Mouse (Mus musculus): ENCODE measurements around the gene Manba. TPM values are rescaled to one million over a fixed set of nuclear protein-coding genes. Genes with fewer than 3 reads are reported as not detected.
"Not testable (repeated sequence)": the region's sequence is repeated elsewhere in the genome, so short reads cannot be mapped to it uniquely, and the experiment has no call there.

The Manba gene
- polyA plus RNA-seq, 1 experiment from 2014 or later: 4.3 TPM

- no peak overlapping the region; the same call in 1 of the 2 replicates for H3K27ac ChIP-seq (ENCODE audit: low read length)
- H3K4me1 ChIP-seq (replicated peaks; ENCODE audit: control insufficient read depth, insufficient read depth, low read length): peaks cover 2% of the 10 kb centered on the region; the same call in 1 of the 2 replicates
- no peaks in the 10 kb centered on the region for H3K27me3 ChIP-seq (replicated peaks; ENCODE audit: control insufficient read depth, insufficient read depth, low read length)
- 81% methylated on average over 14 of the region's 14 CpGs for WGBS
- no peak overlapping the region for H3K9ac ChIP-seq (replicated peaks; ENCODE audit: low read depth, low read length)
- H3K9me3 ChIP-seq (ENCODE audit: control insufficient read depth, low read length): no peaks in the 10 kb centered on the region
- ATAC-seq: no peak
- no peak overlapping the region for H3K4me3 ChIP-seq (replicated peaks; ENCODE audit: low read length)
- H3K36me3 ChIP-seq (ENCODE audit: control insufficient read depth, insufficient read depth): no peaks in the 10 kb centered on the region
- no peak overlapping the region for H3K4me2 ChIP-seq (ENCODE audit: low read length)
Measured at GRCm38 (mm10) chr3:135513800-135514425, 28.5 kb downstream of the Manba start.

GRCm38 (mm10) chr3:135515246-135515645 is 29.8 kb downstream of the Manba start:
- no peaks in the 10 kb centered on the region for H3K27me3 ChIP-seq (replicated peaks; ENCODE audit: control insufficient read depth, insufficient read depth, low read length)
- H3K9me3 ChIP-seq (ENCODE audit: control insufficient read depth, low read length): no peaks in the 10 kb centered on the region
- H3K4me3 ChIP-seq (replicated peaks; ENCODE audit: low read length): no peak overlapping the region
- no peak overlapping the region for H3K4me2 ChIP-seq (ENCODE audit: low read length)
- no peaks in the 10 kb centered on the region for H3K36me3 ChIP-seq (ENCODE audit: control insufficient read depth, insufficient read depth)
- H3K9ac ChIP-seq (replicated peaks; ENCODE audit: low read depth, low read length): no peak overlapping the region
- H3K27ac ChIP-seq (ENCODE audit: low read length): no peak overlapping the region
- ATAC-seq: no peak
- peaks cover 2% of the 10 kb centered on the region; the same call in 1 of the 2 replicates for H3K4me1 ChIP-seq (replicated peaks; ENCODE audit: control insufficient read depth, insufficient read depth, low read length)
- WGBS: 85% methylated on average over 5 of the region's 5 CpGs

GRCm38 (mm10) chr3:135516891-135517290 is 31.5 kb downstream of the Manba start:
- no peak overlapping the region for H3K9ac ChIP-seq (replicated peaks; ENCODE audit: low read depth, low read length)
- ATAC-seq: no peak
- WGBS: 63% methylated on average over 6 of the region's 6 CpGs
- no peak overlapping the region for H3K4me2 ChIP-seq (ENCODE audit: low read length)
- H3K4me3 ChIP-seq (replicated peaks; ENCODE audit: low read length): no peak overlapping the region
- peaks cover 2% of the 10 kb centered on the region; the same call in 1 of the 2 replicates for H3K4me1 ChIP-seq (replicated peaks; ENCODE audit: control insufficient read depth, insufficient read depth, low read length)
- no peaks in the 10 kb centered on the region for H3K9me3 ChIP-seq (ENCODE audit: control insufficient read depth, low read length)
- no peaks in the 10 kb centered on the region for H3K27me3 ChIP-seq (replicated peaks; ENCODE audit: control insufficient read depth, insufficient read depth, low read length)
- H3K36me3 ChIP-seq (ENCODE audit: control insufficient read depth, insufficient read depth): no peaks in the 10 kb centered on the region
- H3K27ac ChIP-seq (ENCODE audit: low read length): no peak overlapping the region

DNA sequence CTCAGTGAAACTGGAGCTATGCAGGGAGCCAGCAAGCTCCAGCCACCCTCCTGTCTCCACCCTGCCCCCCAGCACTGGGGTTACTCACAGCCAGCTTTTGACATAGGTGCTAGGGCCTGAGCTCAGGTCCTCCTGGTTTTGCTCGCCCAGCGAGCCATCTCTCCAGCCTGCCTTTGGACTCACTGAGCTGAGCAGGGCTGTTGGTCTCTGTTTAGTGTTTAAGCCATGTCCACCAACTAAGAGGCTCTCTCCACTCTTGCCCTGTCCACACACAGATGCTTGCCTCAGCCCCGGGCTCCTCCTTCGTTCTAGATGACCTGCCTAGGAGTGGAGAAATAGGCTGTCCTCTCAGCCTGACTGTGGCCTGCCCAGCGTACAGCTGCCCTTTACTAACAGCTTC is 33.5 kb downstream of the Manba start:
- no peaks in the 10 kb centered on the region for H3K36me3 ChIP-seq (ENCODE audit: control insufficient read depth, insufficient read depth)
- H3K4me2 ChIP-seq (ENCODE audit: low read length): no peak overlapping the region
- no peaks in the 10 kb centered on the region for H3K9me3 ChIP-seq (ENCODE audit: control insufficient read depth, low read length)
- whole genome bisulfite sequencing: 85% methylated on average over 5 of the region's 5 CpGs
- no peak overlapping the region for H3K9ac ChIP-seq (replicated peaks; ENCODE audit: low read depth, low read length)
- H3K27ac ChIP-seq (ENCODE audit: low read length): no peak overlapping the region
- H3K4me1 ChIP-seq (replicated peaks; ENCODE audit: control insufficient read depth, insufficient read depth, low read length): no peaks in the 10 kb centered on the region
- ATAC-seq: no peak
- no peak overlapping the region for H3K4me3 ChIP-seq (replicated peaks; ENCODE audit: low read length)
- no peaks in the 10 kb centered on the region for H3K27me3 ChIP-seq (replicated peaks; ENCODE audit: control insufficient read depth, insufficient read depth, low read length)

GRCm38 (mm10) chr3:135519584-135519983 is 34.2 kb downstream of the Manba start:
- Histone ChIP-seq H3K4me3 (replicated peaks; ENCODE audit: low read length) (no peak overlapping the region), H3K36me3 (ENCODE audit: control insufficient read depth, insufficient read depth) (no peaks in the 10 kb centered on the region), H3K9me3 (ENCODE audit: control insufficient read depth, low read length) (no peaks in the 10 kb centered on the region), H3K4me1 (replicated peaks; ENCODE audit: control insufficient read depth, insufficient read depth, low read length) (no peaks in the 10 kb centered on the region), H3K9ac (replicated peaks; ENCODE audit: low read depth, low read length) (no peak overlapping the region), H3K27ac (ENCODE audit: low read length) (no peak overlapping the region), H3K27me3 (replicated peaks; ENCODE audit: control insufficient read depth, insufficient read depth, low read length) (no peaks in the 10 kb centered on the region), H3K4me2 (ENCODE audit: low read length) (no peak overlapping the region)
- ATAC-seq: no peak
- WGBS: 80% methylated on average over 6 of the region's 6 CpGs

DNA sequence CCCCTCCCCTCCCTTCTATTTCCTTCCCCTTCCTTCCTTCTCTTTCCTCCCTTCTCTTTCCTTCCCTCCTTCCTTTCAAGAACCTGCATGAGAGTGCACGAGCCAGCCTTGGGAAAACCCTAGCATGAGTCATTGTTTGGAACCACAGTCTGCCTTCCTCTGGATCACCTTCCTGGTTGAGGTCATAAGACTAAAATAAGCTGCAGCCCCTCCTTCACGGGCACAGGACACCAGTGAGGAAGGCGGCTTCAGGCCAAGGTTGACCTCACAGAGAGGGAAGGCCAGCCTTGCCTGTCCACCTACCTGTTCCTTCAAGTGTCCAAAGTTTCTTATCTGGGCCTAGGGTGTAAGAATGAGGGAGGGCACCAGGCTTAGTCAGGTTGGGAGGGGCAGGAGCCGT is 36.6 kb downstream of the Manba start:
- no peak overlapping the region for H3K4me2 ChIP-seq (ENCODE audit: low read length)
- H3K4me1 ChIP-seq (replicated peaks; ENCODE audit: control insufficient read depth, insufficient read depth, low read length): no peaks in the 10 kb centered on the region
- H3K27me3 ChIP-seq (replicated peaks; ENCODE audit: control insufficient read depth, insufficient read depth, low read length): no peaks in the 10 kb centered on the region
- H3K27ac ChIP-seq (ENCODE audit: low read length): no peak overlapping the region
- no peak overlapping the region for H3K9ac ChIP-seq (replicated peaks; ENCODE audit: low read depth, low read length)
- WGBS: 73% methylated on average over 4 of the region's 4 CpGs
- H3K36me3 ChIP-seq (ENCODE audit: control insufficient read depth, insufficient read depth): no peaks in the 10 kb centered on the region
- H3K4me3 ChIP-seq (replicated peaks; ENCODE audit: low read length): no peak overlapping the region
- ATAC-seq: no peak
- no peaks in the 10 kb centered on the region for H3K9me3 ChIP-seq (ENCODE audit: control insufficient read depth, low read length)

- Histone ChIP-seq H3K27me3 (replicated peaks; ENCODE audit: control insufficient read depth, insufficient read depth, low read length) (no peaks in the 10 kb centered on the region), H3K27ac (ENCODE audit: low read length) (no peak overlapping the region), H3K36me3 (ENCODE audit: control insufficient read depth, insufficient read depth) (no peaks in the 10 kb centered on the region), H3K9me3 (ENCODE audit: control insufficient read depth, low read length) (no peaks in the 10 kb centered on the region), H3K9ac (replicated peaks; ENCODE audit: low read depth, low read length) (no peak overlapping the region), H3K4me1 (replicated peaks; ENCODE audit: control insufficient read depth, insufficient read depth, low read length) (no peaks in the 10 kb centered on the region), H3K4me3 (replicated peaks; ENCODE audit: low read length) (no peak overlapping the region), H3K4me2 (ENCODE audit: low read length) (no peak overlapping the region)
- WGBS: 63% methylated on average over 16 of the region's 16 CpGs
- no peak for ATAC-seq
Measured at GRCm38 (mm10) chr3:135522618-135523355, 37.4 kb downstream of the Manba start.

DNA sequence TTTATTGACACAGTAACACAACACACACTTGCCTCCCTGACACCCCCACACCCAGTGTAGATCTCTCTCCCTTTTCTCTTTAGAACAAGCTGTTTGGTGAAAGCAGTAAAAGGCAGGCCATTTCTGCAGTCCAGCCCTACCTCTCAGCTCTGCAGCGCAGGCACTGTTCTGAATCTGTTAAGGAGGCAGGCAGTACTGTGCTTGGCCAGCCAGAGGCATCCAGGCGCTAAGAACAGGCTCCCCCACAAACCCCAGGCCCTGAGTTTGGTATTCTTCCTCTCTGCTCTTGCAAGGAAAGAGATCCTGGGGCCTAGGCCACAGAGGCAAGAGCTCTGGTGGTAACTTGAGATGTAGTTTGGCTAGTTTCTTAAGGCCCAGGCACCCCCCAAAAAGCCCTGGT is 39.5 kb downstream of the Manba start:
- 45% methylated on average over 1 of the region's 2 CpGs for WGBS
- not testable (repeated sequence) for H3K9me3 ChIP-seq (ENCODE audit: control insufficient read depth, low read length); H3K9ac ChIP-seq (replicated peaks; ENCODE audit: low read depth, low read length); H3K27ac ChIP-seq (ENCODE audit: low read length); H3K4me2 ChIP-seq (ENCODE audit: low read length); H3K36me3 ChIP-seq (ENCODE audit: control insufficient read depth, insufficient read depth); H3K27me3 ChIP-seq (replicated peaks; ENCODE audit: control insufficient read depth, insufficient read depth, low read length); H3K4me1 ChIP-seq (replicated peaks; ENCODE audit: control insufficient read depth, insufficient read depth, low read length); ATAC-seq; H3K4me3 ChIP-seq (replicated peaks; ENCODE audit: low read length)

- no peak for ATAC-seq
- no peak overlapping the region for H3K27ac ChIP-seq (ENCODE audit: low read length)
- WGBS: 80% methylated on average over 7 of the region's 7 CpGs
- no peaks in the 10 kb centered on the region for H3K9me3 ChIP-seq (ENCODE audit: control insufficient read depth, low read length)
- no peak overlapping the region for H3K4me3 ChIP-seq (replicated peaks; ENCODE audit: low read length)
- H3K9ac ChIP-seq (replicated peaks; ENCODE audit: low read depth, low read length): no peak overlapping the region
- H3K36me3 ChIP-seq (ENCODE audit: control insufficient read depth, insufficient read depth): no peaks in the 10 kb centered on the region
- H3K4me2 ChIP-seq (ENCODE audit: low read length): no peak overlapping the region
- H3K4me1 ChIP-seq (replicated peaks; ENCODE audit: control insufficient read depth, insufficient read depth, low read length): no peaks in the 10 kb centered on the region
- no peaks in the 10 kb centered on the region for H3K27me3 ChIP-seq (replicated peaks; ENCODE audit: control insufficient read depth, insufficient read depth, low read length)
Measured at GRCm38 (mm10) chr3:135529670-135530069, 44.3 kb downstream of the Manba start.

All from forebrain, embryonic 16.5 days (tissue).